Mouse (Mus musculus) midbrain, embryonic 13.5 days (tissue): Measurements from ENCODE around the gene Ndufa13. TPM values are rescaled to one million over a fixed set of nuclear protein-coding genes. Genes with fewer than 3 reads are reported as not detected.

Source experiments
- ATAC-seq: fragments of 200-750 bp; cut with Nextera tagmentation; 2 replicates; pipeline ENCODE4 v1.8.0; 2017; ENCODE audit warnings: mild to moderate bottlenecking, moderate TSS enrichment, moderate library complexity
- H3K27ac ChIP-seq: fragments of 300-500 bp; sonication (generic); 2 replicates; pipeline ENCODE4 v1.5.1; 2015; ENCODE audit warnings: inconsistent platforms, mild to moderate bottlenecking, moderate library complexity
- H3K27me3 ChIP-seq: fragments of 300-500 bp; sonication (generic); 2 replicates; pipeline ENCODE4 v1.6.1; 2015; ENCODE audit warnings: mild to moderate bottlenecking, inconsistent platforms
- H3K36me3 ChIP-seq: fragments of 300-500 bp; sonication (generic); 2 replicates; pipeline ENCODE4 v1.6.1; 2015; ENCODE audit warnings: mild to moderate bottlenecking, inconsistent platforms
- H3K4me1 ChIP-seq: fragments of 300-500 bp; sonication (generic); replicated peaks from 2 replicates; pipeline ENCODE4 v1.6.1; 2015; ENCODE audit warnings: inconsistent platforms
- H3K4me2 ChIP-seq: fragments of 300-500 bp; sonication (generic); replicated peaks from 2 replicates; pipeline ENCODE4 v1.6.1; 2015; ENCODE audit warnings: moderate library complexity, mild to moderate bottlenecking, inconsistent platforms
- H3K4me3 ChIP-seq: fragments of 300-500 bp; sonication (generic); replicated peaks from 2 replicates; pipeline ENCODE4 v1.5.1; 2015; ENCODE audit warnings: mild to moderate bottlenecking, inconsistent platforms
- H3K9ac ChIP-seq: fragments of 300-500 bp; sonication (generic); replicated peaks from 2 replicates; pipeline ENCODE4 v1.6.1; 2015; ENCODE audit warnings: mild to moderate bottlenecking, inconsistent platforms
- H3K9me3 ChIP-seq: fragments of 300-500 bp; sonication (generic); 2 replicates; pipeline ENCODE4 v1.6.1; 2016; ENCODE audit warnings: mild to moderate bottlenecking, inconsistent platforms
- WGBS: fragments of 180-500 bp; shearing (Covaris S2); methylation state at CpG from one replicate; pipeline ENCODE4 v1.1.7; 2015; 5-methylcytosine and 5-hydroxymethylcytosine counted together
- polyA plus RNA-seq: library from polyadenylated mRNA; unstranded; fragments of >200 nt; fragmentation: Nextera tagmentation; extraction: Ambion mirVana; gene quantifications from 2 replicates; pipeline ENCODE4 v1.2.1, GENCODE M21; 2015

The Ndufa13 gene
- polyA plus RNA-seq, 1 experiment from 2014 or later: 181 TPM

- H3K4me2 ChIP-seq: no peak overlapping the region
- H3K4me1 ChIP-seq: peaks cover 5% of the 10 kb centered on the region; the same call in 1 of the 2 replicates
- no peaks in the 10 kb centered on the region for H3K9me3 ChIP-seq
- H3K27me3 ChIP-seq: peaks cover 33% of the 10 kb centered on the region
- 43% methylated on average over 10 of the region's 10 CpGs for WGBS
- H3K36me3 ChIP-seq: peaks cover 21% of the 10 kb centered on the region
- H3K27ac ChIP-seq: no peak overlapping the region
- ATAC-seq: no peak
- H3K4me3 ChIP-seq: no peak overlapping the region
- H3K9ac ChIP-seq: no peak overlapping the region
These were observed 26.3 kb downstream of the Ndufa13 start for GRCm38 (mm10) chr8:69876097-69876496.

- no peak for ATAC-seq
- Histone ChIP-seq H3K4me2 (no peak overlapping the region), H3K4me3 (no peak overlapping the region), H3K36me3 (peaks cover 32% of the 10 kb centered on the region), H3K9me3 (no peaks in the 10 kb centered on the region), H3K27ac (no peak overlapping the region), H3K9ac (no peak overlapping the region), H3K27me3 (peaks cover 19% of the 10 kb centered on the region), H3K4me1 (no peaks in the 10 kb centered on the region)
- 90% methylated on average over 13 of the region's 13 CpGs for WGBS
These were observed 27.7 kb downstream of the Ndufa13 start for GRCm38 (mm10) chr8:69874654-69875053.

- H3K27me3 ChIP-seq: peaks cover 14% of the 10 kb centered on the region
- peaks cover 32% of the 10 kb centered on the region for H3K36me3 ChIP-seq
- H3K9me3 ChIP-seq: no peaks in the 10 kb centered on the region
- H3K4me1 ChIP-seq: no peaks in the 10 kb centered on the region
- H3K9ac ChIP-seq: no peak overlapping the region
- no peak for ATAC-seq
- 10% methylated on average over 9 of the region's 9 CpGs for WGBS
- no peak overlapping the region for H3K4me2 ChIP-seq
- no peak overlapping the region for H3K27ac ChIP-seq
- H3K4me3 ChIP-seq: no peak overlapping the region
These were observed 28.2 kb downstream of the Ndufa13 start for GRCm38 (mm10) chr8:69874155-69874554.

- Histone ChIP-seq H3K27me3 (no peaks in the 10 kb centered on the region), H3K4me3 (no peak overlapping the region), H3K36me3 (peaks cover 37% of the 10 kb centered on the region), H3K27ac (no peak overlapping the region), H3K4me1 (no peaks in the 10 kb centered on the region), H3K4me2 (no peak overlapping the region), H3K9ac (0 out of 2 replicates have a peak overlapping the region, but pooled peaks have one; percentile 16), H3K9me3 (no peaks in the 10 kb centered on the region)
- peak; percentile 24; the same call in 1 of the 2 replicates for ATAC-seq
- 88% methylated on average over 6 of the region's 6 CpGs for WGBS
These were observed 31.5 kb downstream of the Ndufa13 start for GRCm38 (mm10) chr8:69870907-69871306.

GRCm38 (mm10) chr8:69870003-69870765 lies 32.2 kb downstream of the Ndufa13 start:
- no peak for ATAC-seq
- 88% methylated on average over 11 of the region's 11 CpGs for WGBS
- Histone ChIP-seq H3K9ac (no peak overlapping the region), H3K27ac (no peak overlapping the region), H3K9me3 (no peaks in the 10 kb centered on the region), H3K4me3 (no peak overlapping the region), H3K4me1 (no peaks in the 10 kb centered on the region), H3K27me3 (no peaks in the 10 kb centered on the region), H3K36me3 (peaks cover 42% of the 10 kb centered on the region), H3K4me2 (no peak overlapping the region)

GRCm38 (mm10) chr8:69867696-69868326 lies 34.5 kb downstream of the Ndufa13 start:
- Histone ChIP-seq H3K27me3 (no peaks in the 10 kb centered on the region), H3K9me3 (no peaks in the 10 kb centered on the region), H3K27ac (no peak overlapping the region), H3K4me1 (no peaks in the 10 kb centered on the region), H3K36me3 (peaks cover 55% of the 10 kb centered on the region), H3K4me2 (no peak overlapping the region), H3K9ac (no peak overlapping the region), H3K4me3 (no peak overlapping the region)
- 81% methylated on average over 5 of the region's 5 CpGs for WGBS
- ATAC-seq: no peak

GRCm38 (mm10) chr8:69864180-69864579 lies 38.2 kb downstream of the Ndufa13 start:
- H3K9ac ChIP-seq: no peak overlapping the region

GRCm38 (mm10) chr8:69863387-69864020 lies 38.9 kb downstream of the Ndufa13 start:
- Histone ChIP-seq H3K9ac (no peak overlapping the region), H3K36me3 (peaks cover 58% of the 10 kb centered on the region), H3K27me3 (no peaks in the 10 kb centered on the region), H3K27ac (no peak overlapping the region), H3K9me3 (no peaks in the 10 kb centered on the region), H3K4me1 (no peaks in the 10 kb centered on the region), H3K4me2 (no peak overlapping the region), H3K4me3 (no peak overlapping the region)
- no peak for ATAC-seq
- WGBS: 88% methylated on average over 5 of the region's 5 CpGs

More at GRCm38 (mm10) chr8:69864180-69864579, 38.2 kb downstream of the Ndufa13 start:
- Histone ChIP-seq H3K4me3 (no peak overlapping the region), H3K27me3 (no peaks in the 10 kb centered on the region), H3K36me3 (peaks cover 54% of the 10 kb centered on the region), H3K9me3 (no peaks in the 10 kb centered on the region), H3K4me2 (no peak overlapping the region), H3K27ac (no peak overlapping the region), H3K4me1 (no peaks in the 10 kb centered on the region)
- no peak for ATAC-seq
- 81% methylated on average over 5 of the region's 5 CpGs for WGBS

GRCm38 (mm10) chr8:69861251-69861650 lies 41.1 kb downstream of the Ndufa13 start:
- 64% methylated on average over 2 of the region's 2 CpGs for WGBS
- H3K27me3 ChIP-seq: no peaks in the 10 kb centered on the region

GRCm38 (mm10) chr8:69860807-69861206 lies 41.6 kb downstream of the Ndufa13 start:
- H3K27ac ChIP-seq: no peak overlapping the region
- no peak for ATAC-seq
- H3K36me3 ChIP-seq: peaks cover 52% of the 10 kb centered on the region

More at GRCm38 (mm10) chr8:69861251-69861650, 41.1 kb downstream of the Ndufa13 start:
- Histone ChIP-seq H3K4me2 (no peak overlapping the region), H3K4me1 (no peaks in the 10 kb centered on the region), H3K9ac (no peak overlapping the region), H3K4me3 (no peak overlapping the region), H3K27ac (no peak overlapping the region), H3K36me3 (peaks cover 56% of the 10 kb centered on the region), H3K9me3 (no peaks in the 10 kb centered on the region)
- ATAC-seq: no peak

GRCm38 (mm10) chr8:69853869-69854268 lies 48.5 kb downstream of the Ndufa13 start:
- no peak for ATAC-seq
- H3K4me3 ChIP-seq: no peak overlapping the region
- H3K4me2 ChIP-seq: no peak overlapping the region
- peaks cover 16% of the 10 kb centered on the region for H3K36me3 ChIP-seq
- no peak overlapping the region for H3K9ac ChIP-seq
- H3K27me3 ChIP-seq: no peaks in the 10 kb centered on the region
- H3K9me3 ChIP-seq: no peaks in the 10 kb centered on the region
- WGBS: 92% methylated on average over 10 of the region's 10 CpGs
- H3K27ac ChIP-seq: no peak overlapping the region
- H3K4me1 ChIP-seq: no peaks in the 10 kb centered on the region

More at GRCm38 (mm10) chr8:69860807-69861206, 41.6 kb downstream of the Ndufa13 start:
- Histone ChIP-seq H3K27me3 (no peaks in the 10 kb centered on the region), H3K4me3 (no peak overlapping the region), H3K9me3 (no peaks in the 10 kb centered on the region), H3K4me2 (no peak overlapping the region), H3K9ac (no peak overlapping the region), H3K4me1 (no peaks in the 10 kb centered on the region)
- 55% methylated on average over 4 of the region's 4 CpGs for WGBS

GRCm38 (mm10) chr8:69850926-69851506 lies 51.3 kb downstream of the Ndufa13 start:
- WGBS: 85% methylated on average over 7 of the region's 7 CpGs
- Histone ChIP-seq H3K27me3 (no peaks in the 10 kb centered on the region), H3K4me2 (no peak overlapping the region), H3K9me3 (no peaks in the 10 kb centered on the region), H3K9ac (no peak overlapping the region), H3K4me3 (no peak overlapping the region), H3K27ac (no peak overlapping the region), H3K36me3 (peaks cover 17% of the 10 kb centered on the region), H3K4me1 (no peaks in the 10 kb centered on the region)
- ATAC-seq: 0 out of 2 replicates have a peak, but pooled peaks have one; percentile 14
